9 mouse cellular contexts compared by ENCODE assay signal in genomic region chr10:64087521-64087920, GRCm38 (mm10). TPM values are rescaled to one million over a fixed set of nuclear protein-coding genes. Genes with fewer than 3 reads are reported as not detected.
DNase-seq lines count a peak whose midpoint lies in the region; ATAC-seq lines count a peak whose summit lies in the region.
"Had no signal": no experiment of that assay in that cellular context is flagged by ENCODE, and none has a peak within 500 bp of the region (broad histone marks: within the 10 kb centered on the region; RNA-seq: fewer than 3 reads in every experiment).

No protein-coding gene starts in this region.

- H3K4me3 ChIP-seq in heart, embryonic 10.5 days = peak overlapping the region; percentile 55
- H3K4me3 ChIP-seq in forebrain, embryonic 12.5 days (replicated peaks) = peak overlapping the region; percentile 43
- H3K4me3 ChIP-seq in liver, embryonic 12.5 days = 0 out of 2 replicates have a peak overlapping the region, but pooled peaks have one; percentile 11

- no peak for DNase-seq in heart, embryonic 10.5 days (ENCODE audit: low spot score)
- DNase-seq in heart, adult 18-20 months = no peak
- DNase-seq in brain, adult 2 months (ENCODE audit: low read depth, low spot score) = peak; percentile 76
- no peak for DNase-seq in gastrocnemius, postnatal 10 days
- DNase-seq in left cerebral cortex, postnatal 36 days (ENCODE audit: low spot score in 2 of 2) = no peak
- DNase-seq: kidney, adult 11 months had no signal

- peaks cover 12% of the 10 kb centered on the region for H3K4me1 ChIP-seq in heart, embryonic 10.5 days
- H3K4me1 ChIP-seq in forebrain, embryonic 12.5 days = peaks cover 38% of the 10 kb centered on the region
- no peaks in the 10 kb centered on the region for H3K4me1 ChIP-seq in liver, embryonic 12.5 days

- 0 out of 2 replicates have a peak, but pooled peaks have one; percentile 18 for ATAC-seq in forebrain, embryonic 12.5 days (ENCODE audit: low FRiP score)
- ATAC-seq in liver, embryonic 12.5 days = no peak
- no peak for ATAC-seq in erythroid progenitor cell, adult 5-6 weeks (replicated peaks; ENCODE audit: low FRiP score, poor library complexity, severe bottlenecking)

- 3% methylated on average over 12 of the region's 12 CpGs for WGBS in heart, embryonic 10.5 days
- WGBS in forebrain, embryonic 12.5 days = under 1% methylated on average over 12 of the region's 12 CpGs
- WGBS in liver, embryonic 12.5 days (ENCODE audit: insufficient replicate concordance) = 2% methylated on average over 12 of the region's 12 CpGs

- peak overlapping the region; percentile 75 for H3K4me2 ChIP-seq in forebrain, embryonic 12.5 days
- H3K4me2 ChIP-seq in liver, embryonic 12.5 days = peak overlapping the region; percentile 46

- peaks cover 19% of the 10 kb centered on the region for H3K27me3 ChIP-seq in heart, embryonic 10.5 days (ENCODE audit: insufficient read depth, poor library complexity, severe bottlenecking)
- H3K27me3 ChIP-seq in forebrain, embryonic 12.5 days = peaks cover 23% of the 10 kb centered on the region
- H3K27me3 ChIP-seq in liver, embryonic 12.5 days (replicated peaks) = peaks cover 43% of the 10 kb centered on the region

- intact Hi-C loops in left cerebral cortex, postnatal 36 days (cut with DNase I) = loop anchor here (2.0 to 10.0 kb wide), 3 partner anchors 187 to 507 kb away; no protein-coding TSS in a partner anchor

- peak overlapping the region; percentile 51 for H3K9ac ChIP-seq in forebrain, embryonic 12.5 days
- H3K9ac ChIP-seq in liver, embryonic 12.5 days = no peak overlapping the region

- H3K9me3 ChIP-seq in heart, embryonic 10.5 days = no peaks in the 10 kb centered on the region
- H3K9me3 ChIP-seq in forebrain, embryonic 12.5 days = no peaks in the 10 kb centered on the region
- H3K9me3 ChIP-seq in liver, embryonic 12.5 days (replicated peaks) = no peaks in the 10 kb centered on the region

- no peaks in the 10 kb centered on the region for H3K36me3 ChIP-seq in heart, embryonic 10.5 days
- no peaks in the 10 kb centered on the region for H3K36me3 ChIP-seq in forebrain, embryonic 12.5 days (replicated peaks)
- H3K36me3 ChIP-seq in liver, embryonic 12.5 days = no peaks in the 10 kb centered on the region

- no peak overlapping the region for H3K27ac ChIP-seq in heart, embryonic 10.5 days
- H3K27ac ChIP-seq in forebrain, embryonic 12.5 days = no peak overlapping the region
- no peak overlapping the region for H3K27ac ChIP-seq in liver, embryonic 12.5 days

RNA-seq across cellular contexts. Expression of gene Lrrtm3, which starts 2.6 kb away (rescaled TPM):
- polyA plus RNA-seq in heart, embryonic 10.5 days (2016; fragmentation: Nextera tagmentation; extraction: Ambion mirVana) = 0.76 and 0.87 TPM in 2 replicates
- under 1 TPM in 1 of 2 experiments, not detected in 1; 0.18 TPM for total RNA-seq in heart, adult 18-20 months (2021)
- 3.7 and 5.2 TPM in 2 replicates for polyA plus RNA-seq in forebrain, embryonic 12.5 days (2016; fragmentation: Nextera tagmentation; extraction: Ambion mirVana)
- polyA plus RNA-seq in liver, embryonic 12.5 days (2016; fragmentation: Nextera tagmentation; extraction: Ambion mirVana) = 0.07 and 0.33 TPM in 2 replicates
- not detected in 2 replicates for total RNA-seq in erythroid progenitor cell, adult 5-6 weeks (2015; ENCODE audit: low replicate concordance)
- total RNA-seq in erythroid progenitor cell, adult 5-6 weeks (2017; ENCODE audit: low replicate concordance) = not detected in 2 replicates
- under 1 TPM; 0.28 to 0.34 TPM for total RNA-seq in gastrocnemius, postnatal 10 days (2021)
- 10 to 100 TPM; 72.2 to 78.1 TPM for total RNA-seq in left cerebral cortex, postnatal 36 days (2021)

Comparison
In these comparisons a context has a peak if more than half of its experiments do, and no peak if none do; other contexts are left out.
1. RNA of gene Lrrtm3, which starts 2.6 kb away (total RNA-seq): 72.2 to 78.1 TPM in left cerebral cortex, postnatal 36 days; 0.28 to 0.34 TPM in gastrocnemius, postnatal 10 days, 0.18 TPM in heart, adult 18-20 months and not detected in erythroid progenitor cell, adult 5-6 weeks; every median in the first group is over 10 times any median in the second.
2. Peak in every context shown above with its lines, with median percentiles within 50 percentile points of each other: H3K4me3 ChIP-seq.